Mouse (Mus musculus): ENCODE data around the gene Vgll4. TPM values are rescaled to one million over a fixed set of nuclear protein-coding genes. Genes with fewer than 3 reads are reported as not detected.

Gene Vgll4
- polyA plus RNA-seq, 1 experiment from 2014 or later, result 75.1 TPM

- Histone ChIP-seq H3K27ac (ENCODE audit: low read length) (no peak overlapping the region), H3K9ac (ENCODE audit: low read length) (no peak overlapping the region), H3K36me3 (ENCODE audit: control insufficient read depth, insufficient read depth, low read length) (no peaks in the 10 kb centered on the region), H3K27me3 (ENCODE audit: control insufficient read depth, insufficient read depth, low read length) (no peaks in the 10 kb centered on the region), H3K9me3 (replicated peaks; ENCODE audit: control insufficient read depth, low read length) (no peaks in the 10 kb centered on the region), H3K4me1 (ENCODE audit: control insufficient read depth, insufficient read depth, low read length) (peaks cover 1% of the 10 kb centered on the region; the same call in 1 of the 2 replicates), H3K4me3 (replicated peaks; ENCODE audit: low read length) (no peak overlapping the region), H3K4me2 (ENCODE audit: low read depth, low read length) (no peak overlapping the region)
- ATAC-seq (ENCODE audit: insufficient read depth, low FRiP score), result no peak
- 71% methylated on average over 5 of the region's 5 CpGs for WGBS
Observed at GRCm38 (mm10) chr6:114936941-114937313, 32.9 kb downstream of the Vgll4 start.

GRCm38 (mm10) chr6:114936297-114936940 is 33.4 kb downstream of the Vgll4 start:
- WGBS, result 73% methylated on average over 19 of the region's 19 CpGs
- ATAC-seq (ENCODE audit: insufficient read depth, low FRiP score), result no peak

DNA sequence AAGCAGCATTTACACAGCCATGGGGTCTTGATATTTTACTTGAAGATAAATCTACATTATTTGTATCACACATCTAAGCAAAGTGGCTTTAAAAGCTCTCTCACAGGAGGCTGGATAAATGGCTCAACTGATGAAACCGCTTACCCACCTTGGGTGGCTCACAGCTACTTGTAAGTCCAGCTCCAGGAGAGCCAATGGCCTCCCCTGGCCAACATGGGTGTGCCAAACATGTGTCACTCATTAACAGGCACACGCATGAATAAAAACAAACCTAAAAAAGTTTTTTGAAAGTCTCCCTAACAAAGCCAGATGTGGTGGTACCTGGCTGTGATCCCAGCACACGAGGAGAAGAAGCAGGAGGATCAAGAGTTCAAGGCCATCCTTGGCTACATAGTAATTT is 34.4 kb downstream of the Vgll4 start:
- ATAC-seq (ENCODE audit: insufficient read depth, low FRiP score), result no peak
- Histone ChIP-seq H3K4me1 (ENCODE audit: control insufficient read depth, insufficient read depth, low read length) (peaks cover 10% of the 10 kb centered on the region; the same call in 1 of the 2 replicates), H3K9ac (ENCODE audit: low read length) (no peak overlapping the region), H3K9me3 (replicated peaks; ENCODE audit: control insufficient read depth, low read length) (no peaks in the 10 kb centered on the region), H3K27ac (ENCODE audit: low read length) (no peak overlapping the region), H3K36me3 (ENCODE audit: control insufficient read depth, insufficient read depth, low read length) (no peaks in the 10 kb centered on the region), H3K4me3 (replicated peaks; ENCODE audit: low read length) (no peak overlapping the region), H3K4me2 (ENCODE audit: low read depth, low read length) (no peak overlapping the region), H3K27me3 (ENCODE audit: control insufficient read depth, insufficient read depth, low read length) (no peaks in the 10 kb centered on the region)
- WGBS, result 75% methylated on average over 3 of the region's 3 CpGs

More at GRCm38 (mm10) chr6:114936297-114936940, 33.4 kb downstream of the Vgll4 start:
- H3K4me1 ChIP-seq (ENCODE audit: control insufficient read depth, insufficient read depth, low read length), result peaks cover 6% of the 10 kb centered on the region; the same call in 1 of the 2 replicates
- no peaks in the 10 kb centered on the region for H3K9me3 ChIP-seq (replicated peaks; ENCODE audit: control insufficient read depth, low read length)
- H3K9ac ChIP-seq (ENCODE audit: low read length), result no peak overlapping the region
- peak overlapping the region; percentile 43; the same call in 1 of the 2 replicates for H3K27ac ChIP-seq (ENCODE audit: low read length)
- no peak overlapping the region for H3K4me2 ChIP-seq (ENCODE audit: low read depth, low read length)
- no peak overlapping the region for H3K4me3 ChIP-seq (replicated peaks; ENCODE audit: low read length)
- no peaks in the 10 kb centered on the region for H3K36me3 ChIP-seq (ENCODE audit: control insufficient read depth, insufficient read depth, low read length)
- H3K27me3 ChIP-seq (ENCODE audit: control insufficient read depth, insufficient read depth, low read length), result no peaks in the 10 kb centered on the region

GRCm38 (mm10) chr6:114934045-114934444 is 35.7 kb downstream of the Vgll4 start:
- WGBS, result 78% methylated on average over 11 of the region's 11 CpGs
- Histone ChIP-seq H3K27me3 (ENCODE audit: control insufficient read depth, insufficient read depth, low read length) (no peaks in the 10 kb centered on the region), H3K4me3 (replicated peaks; ENCODE audit: low read length) (no peak overlapping the region), H3K27ac (ENCODE audit: low read length) (peak overlapping the region; percentile 50; the same call in 1 of the 2 replicates), H3K9ac (ENCODE audit: low read length) (no peak overlapping the region), H3K4me1 (ENCODE audit: control insufficient read depth, insufficient read depth, low read length) (peaks cover 17% of the 10 kb centered on the region), H3K4me2 (ENCODE audit: low read depth, low read length) (no peak overlapping the region), H3K9me3 (replicated peaks; ENCODE audit: control insufficient read depth, low read length) (no peaks in the 10 kb centered on the region), H3K36me3 (ENCODE audit: control insufficient read depth, insufficient read depth, low read length) (no peaks in the 10 kb centered on the region)
- no peak for ATAC-seq (ENCODE audit: insufficient read depth, low FRiP score)

- no peaks in the 10 kb centered on the region for H3K9me3 ChIP-seq (replicated peaks; ENCODE audit: control insufficient read depth, low read length)
- H3K9ac ChIP-seq (ENCODE audit: low read length), result no peak overlapping the region
- H3K27ac ChIP-seq (ENCODE audit: low read length), result peak overlapping the region; percentile 85
- H3K4me3 ChIP-seq (replicated peaks; ENCODE audit: low read length), result no peak overlapping the region
- ATAC-seq (ENCODE audit: insufficient read depth, low FRiP score), result no peak
- no peak overlapping the region for H3K4me2 ChIP-seq (ENCODE audit: low read depth, low read length)
- H3K36me3 ChIP-seq (ENCODE audit: control insufficient read depth, insufficient read depth, low read length), result no peaks in the 10 kb centered on the region
- H3K4me1 ChIP-seq (ENCODE audit: control insufficient read depth, insufficient read depth, low read length), result peaks cover 17% of the 10 kb centered on the region
- WGBS, result 83% methylated on average over 3 of the region's 3 CpGs
- H3K27me3 ChIP-seq (ENCODE audit: control insufficient read depth, insufficient read depth, low read length), result no peaks in the 10 kb centered on the region
Observed at GRCm38 (mm10) chr6:114932991-114933392, 36.8 kb downstream of the Vgll4 start.

GRCm38 (mm10) chr6:114932116-114932500 is 37.7 kb downstream of the Vgll4 start:
- no peak for ATAC-seq (ENCODE audit: insufficient read depth, low FRiP score)
- WGBS, result 50% methylated on average over 5 of the region's 5 CpGs

GRCm38 (mm10) chr6:114931212-114932115 is 38.3 kb downstream of the Vgll4 start:
- H3K36me3 ChIP-seq (ENCODE audit: control insufficient read depth, insufficient read depth, low read length), result no peaks in the 10 kb centered on the region; the same call in 1 of the 2 replicates
- peaks cover 6% of the 10 kb centered on the region; the same call in 1 of the 2 replicates for H3K9me3 ChIP-seq (replicated peaks; ENCODE audit: control insufficient read depth, low read length)
- no peaks in the 10 kb centered on the region for H3K27me3 ChIP-seq (ENCODE audit: control insufficient read depth, insufficient read depth, low read length)
- peaks cover 17% of the 10 kb centered on the region for H3K4me1 ChIP-seq (ENCODE audit: control insufficient read depth, insufficient read depth, low read length)
- H3K4me3 ChIP-seq (replicated peaks; ENCODE audit: low read length), result no peak overlapping the region
- H3K9ac ChIP-seq (ENCODE audit: low read length), result peak overlapping the region; percentile 47; the same call in 1 of the 2 replicates
- peak overlapping the region; percentile 26; the same call in 1 of the 2 replicates for H3K4me2 ChIP-seq (ENCODE audit: low read depth, low read length)
- peak overlapping the region; percentile 85 for H3K27ac ChIP-seq (ENCODE audit: low read length)
- no peak for ATAC-seq (ENCODE audit: insufficient read depth, low FRiP score)
- 57% methylated on average over 28 of the region's 28 CpGs for WGBS

More at GRCm38 (mm10) chr6:114932116-114932500, 37.7 kb downstream of the Vgll4 start:
- Histone ChIP-seq H3K27me3 (ENCODE audit: control insufficient read depth, insufficient read depth, low read length) (no peaks in the 10 kb centered on the region), H3K4me3 (replicated peaks; ENCODE audit: low read length) (no peak overlapping the region), H3K9me3 (replicated peaks; ENCODE audit: control insufficient read depth, low read length) (0 out of 2 replicates have a peak, but pooled peaks cover 2% of the 10 kb centered on the region), H3K36me3 (ENCODE audit: control insufficient read depth, insufficient read depth, low read length) (no peaks in the 10 kb centered on the region), H3K4me2 (ENCODE audit: low read depth, low read length) (peak overlapping the region; percentile 26; the same call in 1 of the 2 replicates), H3K27ac (ENCODE audit: low read length) (peak overlapping the region; percentile 85), H3K4me1 (ENCODE audit: control insufficient read depth, insufficient read depth, low read length) (peaks cover 17% of the 10 kb centered on the region), H3K9ac (ENCODE audit: low read length) (0 out of 2 replicates have a peak overlapping the region, but pooled peaks have one; percentile 47)

DNA sequence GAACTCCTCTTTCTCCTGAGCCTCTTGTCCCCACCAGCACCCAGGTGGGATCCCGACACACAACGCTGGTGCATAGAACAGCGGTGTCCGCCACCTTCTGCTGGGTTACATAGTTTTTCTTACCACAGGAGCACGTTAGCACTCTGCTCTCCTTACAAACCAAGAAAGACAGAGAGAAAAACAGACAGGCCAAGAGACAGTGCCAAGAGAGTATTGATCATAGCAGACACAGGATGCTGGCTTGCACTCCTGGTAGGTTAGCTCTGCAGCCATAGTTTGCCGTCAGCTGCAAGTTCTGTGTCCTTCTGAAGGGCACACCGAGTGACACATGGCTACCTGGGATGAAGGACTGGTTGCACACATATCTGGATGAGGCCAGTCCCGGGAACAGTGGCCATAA is 39.1 kb downstream of the Vgll4 start:
- Histone ChIP-seq H3K9ac (ENCODE audit: low read length) (no peak overlapping the region), H3K4me1 (ENCODE audit: control insufficient read depth, insufficient read depth, low read length) (peaks cover 17% of the 10 kb centered on the region), H3K27me3 (ENCODE audit: control insufficient read depth, insufficient read depth, low read length) (no peaks in the 10 kb centered on the region), H3K4me3 (replicated peaks; ENCODE audit: low read length) (no peak overlapping the region), H3K27ac (ENCODE audit: low read length) (peak overlapping the region; percentile 85; the same call in 1 of the 2 replicates), H3K36me3 (ENCODE audit: control insufficient read depth, insufficient read depth, low read length) (no peaks in the 10 kb centered on the region; the same call in 1 of the 2 replicates), H3K4me2 (ENCODE audit: low read depth, low read length) (no peak overlapping the region), H3K9me3 (replicated peaks; ENCODE audit: control insufficient read depth, low read length) (peaks cover 6% of the 10 kb centered on the region; the same call in 1 of the 2 replicates)
- ATAC-seq (ENCODE audit: insufficient read depth, low FRiP score), result no peak
- 79% methylated on average over 8 of the region's 8 CpGs for WGBS

All from stomach, embryonic 16.5 days (tissue).